ENCODE assay signal across 13 mouse cellular contexts in genomic region chr14:77259686-77260085, GRCm38 (mm10).
DNase-seq lines count a peak whose midpoint lies in the region; TF ChIP-seq lines count a peak whose summit lies in the region.
"Had no signal": no experiment of that assay in that cellular context is flagged by ENCODE, and none has a peak within 500 bp of the region (broad histone marks: within the 10 kb centered on the region; RNA-seq: fewer than 3 reads in every experiment).

No protein-coding gene starts in this region.

- H3K4me3 ChIP-seq in kidney, adult 2 months (ENCODE audit: insufficient read depth, low read depth, low read length): no peak overlapping the region
- no peak overlapping the region for H3K4me3 ChIP-seq in thymus, adult 2 months (ENCODE audit: control insufficient read depth, insufficient read depth, low read length)
- H3K4me3 ChIP-seq in forebrain, embryonic 10.5 days: no peak overlapping the region
- H3K4me3 ChIP-seq: forebrain, embryonic 12.5 days; heart, embryonic 13.5 days; limb, embryonic 15.5 days had no signal

- H3K27me3 ChIP-seq in kidney, adult 2 months (replicated peaks; ENCODE audit: control insufficient read depth, insufficient read depth, low read length): no peaks in the 10 kb centered on the region; the same call in 1 of the 2 replicates
- no peaks in the 10 kb centered on the region for H3K27me3 ChIP-seq in thymus, adult 2 months (ENCODE audit: control insufficient read depth, insufficient read depth, low read length)
- H3K27me3 ChIP-seq in forebrain, embryonic 10.5 days (ENCODE audit: poor library complexity, severe bottlenecking): no peaks in the 10 kb centered on the region; the same call in 1 of the 2 replicates
- H3K27me3 ChIP-seq: forebrain, embryonic 12.5 days; heart, embryonic 13.5 days; limb, embryonic 15.5 days had no signal

- DNase-seq in kidney, adult 2 months: peak; percentile 52
- DNase-seq in kidney, postnatal 4 days: no peak
- DNase-seq in brain, adult 2 months (ENCODE audit: low read depth, low spot score): peak; percentile 71
- DNase-seq in cerebellum, adult 11 months: peak; percentile 48
- DNase-seq in cerebellum, postnatal 14 days: peak; percentile 45 to 78
- DNase-seq in thymus, adult 2 months: no peak
- DNase-seq in forebrain, embryonic 10.5 days (ENCODE audit: extremely low spot score, low spot score): no peak
- DNase-seq: heart, postnatal 4 days; lung, postnatal 10 days; right cerebral cortex, postnatal 25 days had no signal

- no peak overlapping the region for H3K27ac ChIP-seq in kidney, adult 2 months (ENCODE audit: insufficient read depth, low read depth, low read length)
- H3K27ac ChIP-seq in thymus, adult 2 months (ENCODE audit: control insufficient read depth, insufficient read depth, low read length): no peak overlapping the region
- H3K27ac ChIP-seq in forebrain, embryonic 10.5 days: no peak overlapping the region
- H3K27ac ChIP-seq: forebrain, embryonic 12.5 days; heart, embryonic 13.5 days; limb, embryonic 15.5 days had no signal

- H3K9me3 ChIP-seq in forebrain, embryonic 10.5 days: no peaks in the 10 kb centered on the region
- H3K9me3 ChIP-seq: forebrain, embryonic 12.5 days; heart, embryonic 13.5 days; limb, embryonic 15.5 days had no signal

- TF ChIP-seq CTCF in kidney, adult 2 months (conservative IDR thresholded peaks at IDR 0.05; ENCODE audit: insufficient read depth, insufficient read length, low read depth, low read length): no peak
- no peak for TF ChIP-seq CTCF in thymus, adult 2 months (IDR thresholded peaks at IDR 0.05; ENCODE audit: borderline replicate concordance, control insufficient read depth, extremely low read depth, insufficient read depth, low read length, poor library complexity)

- no peaks in the 10 kb centered on the region for H3K4me1 ChIP-seq in kidney, adult 2 months (ENCODE audit: control insufficient read depth, insufficient read depth, low read length)
- no peaks in the 10 kb centered on the region for H3K4me1 ChIP-seq in thymus, adult 2 months (replicated peaks; ENCODE audit: control insufficient read depth, insufficient read depth, low read length)
- H3K4me1 ChIP-seq in forebrain, embryonic 10.5 days: peaks cover 13% of the 10 kb centered on the region
- H3K4me1 ChIP-seq: heart, embryonic 13.5 days had no signal

- 76% methylated on average over 5 of the region's 5 CpGs for WGBS in kidney, adult 2 months
- WGBS in thymus, adult 2 months: 96% methylated on average over 5 of the region's 5 CpGs
- WGBS in forebrain, embryonic 10.5 days: 91% methylated on average over 5 of the region's 5 CpGs

- no peak for TF ChIP-seq POLR2A in kidney, adult 2 months (IDR thresholded peaks at IDR 0.05; ENCODE audit: low read depth, low read length)
- TF ChIP-seq POLR2A in thymus, adult 2 months (IDR thresholded peaks at IDR 0.05; ENCODE audit: control insufficient read depth, extremely low read depth, insufficient read depth, low read length, poor library complexity): no peak

- H3K36me3 ChIP-seq in kidney, adult 2 months (ENCODE audit: control insufficient read depth, insufficient read depth, low read length): no peaks in the 10 kb centered on the region
- H3K36me3 ChIP-seq in thymus, adult 2 months (ENCODE audit: control insufficient read depth, insufficient read depth, low read length): no peaks in the 10 kb centered on the region
- H3K36me3 ChIP-seq in forebrain, embryonic 10.5 days (replicated peaks): no peaks in the 10 kb centered on the region
- H3K36me3 ChIP-seq: forebrain, embryonic 12.5 days; heart, embryonic 13.5 days; limb, embryonic 15.5 days had no signal

Comparison
In these comparisons a context has a peak if more than half of its experiments do, and no peak if none do; other contexts are left out.
1. DNase-seq: peak in kidney, adult 2 months (single experiment), brain, adult 2 months (single experiment), cerebellum, adult 11 months (single experiment) and cerebellum, postnatal 14 days (2 of 2); none in kidney, postnatal 4 days (0 of 2), thymus, adult 2 months (single experiment) and forebrain, embryonic 10.5 days (single experiment).